Comparison of ENCODE assay signal across 21 mouse cellular contexts in the genomic region with DNA sequence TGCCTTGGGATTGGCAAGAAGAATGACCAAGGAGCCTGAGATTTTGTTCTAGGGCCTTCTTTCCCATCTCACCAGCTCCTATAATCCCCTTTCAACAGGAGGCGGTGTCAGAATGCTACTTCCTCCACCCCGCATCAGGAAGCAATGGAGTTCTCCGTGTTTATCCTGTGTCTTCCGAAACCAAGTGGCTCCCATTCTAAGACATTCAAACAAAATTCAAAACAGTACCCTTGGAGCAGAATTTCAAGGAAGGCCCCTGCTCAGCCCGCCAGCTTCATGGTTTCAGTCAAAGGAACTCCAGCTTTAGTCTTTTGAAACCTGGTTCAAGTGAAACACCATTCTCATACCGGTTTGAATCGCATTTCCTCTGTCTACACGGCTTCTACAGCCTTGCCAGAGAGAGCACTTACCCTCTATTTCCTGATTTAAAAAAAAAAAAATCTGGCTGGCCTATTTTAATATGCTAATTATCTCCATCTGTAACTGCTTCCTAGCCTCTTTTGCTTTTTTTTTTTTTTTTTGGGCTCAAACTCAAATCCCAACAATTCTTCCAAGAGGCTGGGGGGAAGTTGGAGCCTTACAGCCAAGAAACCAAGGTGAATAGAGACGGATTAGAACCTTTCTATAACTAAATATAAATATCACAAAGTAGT.
DNase-seq lines count a peak whose midpoint lies in the region; ATAC-seq and TF ChIP-seq lines count a peak whose summit lies in the region.
"Had no signal": no experiment of that assay in that cellular context is flagged by ENCODE, and none has a peak within 500 bp of the region (broad histone marks: within the 10 kb centered on the region; RNA-seq: fewer than 3 reads in every experiment).

No protein-coding gene starts in this region.

- H3K4me2 ChIP-seq in forebrain, embryonic 14.5 days (ENCODE audit: low read length), result no peak overlapping the region
- no peak overlapping the region for H3K4me2 ChIP-seq in forebrain, embryonic 11.5 days (ENCODE audit: low read depth, low read length, severe bottlenecking)
- H3K4me2 ChIP-seq in embryonic facial prominence, embryonic 13.5 days, result peak overlapping the region; percentile 41
- H3K4me2 ChIP-seq: heart, embryonic 15.5 days; limb, embryonic 12.5 days; liver, embryonic 12.5 days; lung, embryonic 15.5 days had no signal

- H3K27ac ChIP-seq in forebrain, embryonic 14.5 days (ENCODE audit: low read depth, low read length), result peak overlapping the region; percentile 58; the same call in 1 of the 2 replicates
- H3K27ac ChIP-seq in forebrain, embryonic 11.5 days (ENCODE audit: low read depth, low read length), result no peak overlapping the region
- H3K27ac ChIP-seq in embryonic facial prominence, embryonic 13.5 days, result peak overlapping the region; percentile 80
- H3K27ac ChIP-seq: heart, embryonic 15.5 days; kidney, postnatal 0 days; limb, embryonic 12.5 days; liver, embryonic 12.5 days; lung, embryonic 15.5 days; macrophage; midbrain, embryonic 10.5 days had no signal

- no peak for TF ChIP-seq POLR2A in brain, embryonic 14.5 days (IDR thresholded peaks at IDR 0.05; ENCODE audit: borderline replicate concordance, extremely low read depth, insufficient read depth, insufficient read length, poor library complexity, severe bottlenecking)

- no peaks in the 10 kb centered on the region for H3K4me1 ChIP-seq in forebrain, embryonic 14.5 days (ENCODE audit: control insufficient read depth, insufficient read depth, low read length)
- H3K4me1 ChIP-seq in forebrain, embryonic 11.5 days (replicated peaks; ENCODE audit: control insufficient read depth, insufficient read depth, low read length), result no peaks in the 10 kb centered on the region
- peaks cover 13% of the 10 kb centered on the region for H3K4me1 ChIP-seq in embryonic facial prominence, embryonic 13.5 days
- H3K4me1 ChIP-seq: heart, embryonic 15.5 days; limb, embryonic 12.5 days; liver, embryonic 12.5 days; lung, embryonic 15.5 days; midbrain, embryonic 10.5 days had no signal

- ATAC-seq in forebrain, embryonic 14.5 days, result no peak
- ATAC-seq in forebrain, embryonic 11.5 days (replicated peaks; ENCODE audit: low FRiP score), result no peak
- ATAC-seq in embryonic facial prominence, embryonic 13.5 days (ENCODE audit: insufficient number of reproducible peaks, insufficient read depth, low FRiP score, low TSS enrichment, low read depth), result 0 out of 2 replicates have a peak, but pooled peaks have one; percentile 20
- ATAC-seq: liver, embryonic 12.5 days had no signal

- no peaks in the 10 kb centered on the region for H3K27me3 ChIP-seq in forebrain, embryonic 14.5 days (replicated peaks; ENCODE audit: control insufficient read depth, insufficient read depth, low read length)
- no peaks in the 10 kb centered on the region for H3K27me3 ChIP-seq in forebrain, embryonic 11.5 days (ENCODE audit: control insufficient read depth, insufficient read depth, low read length)
- H3K27me3 ChIP-seq in embryonic facial prominence, embryonic 13.5 days, result no peaks in the 10 kb centered on the region
- H3K27me3 ChIP-seq: heart, embryonic 15.5 days; limb, embryonic 12.5 days; liver, embryonic 12.5 days; lung, embryonic 15.5 days had no signal

- peak; percentile 71 for DNase-seq in forebrain, embryonic 14.5 days (ENCODE audit: low spot score)
- DNase-seq in forebrain, embryonic 11.5 days (ENCODE audit: low spot score), result no peak
- peak; percentile 25 to 29 for DNase-seq in layer of hippocampus, postnatal 14 days (ENCODE audit: low spot score in 2 of 2)
- DNase-seq in layer of hippocampus, postnatal 36 days, result no peak
- peak; percentile 68 for DNase-seq in brain, embryonic 14.5 days (ENCODE audit: low read depth)
- no peak for DNase-seq in gastrocnemius, adult 8-10 months (ENCODE audit: low spot score in 2 of 2)
- DNase-seq in adrenal gland, postnatal 14 days, result no peak
- DNase-seq: cerebellum, postnatal 25 days; gastrocnemius, postnatal 14 days; heart, adult 18-20 months; heart, postnatal 4 days; kidney, adult 18-20 months; thymus, postnatal 25 days had no signal

- H3K36me3 ChIP-seq in forebrain, embryonic 14.5 days (ENCODE audit: control insufficient read depth, insufficient read depth, low read length), result no peaks in the 10 kb centered on the region
- no peaks in the 10 kb centered on the region for H3K36me3 ChIP-seq in forebrain, embryonic 11.5 days (ENCODE audit: control insufficient read depth, insufficient read depth, low read length)
- no peaks in the 10 kb centered on the region for H3K36me3 ChIP-seq in embryonic facial prominence, embryonic 13.5 days
- H3K36me3 ChIP-seq: heart, embryonic 15.5 days; limb, embryonic 12.5 days; liver, embryonic 12.5 days; lung, embryonic 15.5 days; midbrain, embryonic 10.5 days had no signal

- 72% methylated on average over 9 of the region's 9 CpGs for WGBS in forebrain, embryonic 14.5 days
- WGBS in forebrain, embryonic 11.5 days, result 80% methylated on average over 9 of the region's 9 CpGs
- WGBS in embryonic facial prominence, embryonic 13.5 days, result 40% methylated on average over 9 of the region's 9 CpGs

- no peak overlapping the region for H3K4me3 ChIP-seq in forebrain, embryonic 14.5 days (ENCODE audit: low read depth, low read length)
- no peak overlapping the region for H3K4me3 ChIP-seq in forebrain, embryonic 11.5 days (ENCODE audit: low read depth, low read length)
- no peak overlapping the region for H3K4me3 ChIP-seq in embryonic facial prominence, embryonic 13.5 days
- H3K4me3 ChIP-seq: heart, embryonic 15.5 days; limb, embryonic 12.5 days; liver, embryonic 12.5 days; lung, embryonic 15.5 days; midbrain, embryonic 10.5 days had no signal

- 0 out of 2 replicates have a peak, but pooled peaks cover 3% of the 10 kb centered on the region for H3K9me3 ChIP-seq in forebrain, embryonic 14.5 days (replicated peaks; ENCODE audit: control insufficient read depth, low read length)
- no peaks in the 10 kb centered on the region for H3K9me3 ChIP-seq in forebrain, embryonic 11.5 days (ENCODE audit: control insufficient read depth, low read length)
- H3K9me3 ChIP-seq in embryonic facial prominence, embryonic 13.5 days, result no peaks in the 10 kb centered on the region
- H3K9me3 ChIP-seq: heart, embryonic 15.5 days; limb, embryonic 12.5 days; liver, embryonic 12.5 days; lung, embryonic 15.5 days; midbrain, embryonic 10.5 days had no signal

- no peak overlapping the region for H3K9ac ChIP-seq in forebrain, embryonic 14.5 days (ENCODE audit: low read length)
- no peak overlapping the region for H3K9ac ChIP-seq in forebrain, embryonic 11.5 days (ENCODE audit: low read length)
- no peak overlapping the region for H3K9ac ChIP-seq in embryonic facial prominence, embryonic 13.5 days
- H3K9ac ChIP-seq: heart, embryonic 15.5 days; limb, embryonic 12.5 days; liver, embryonic 12.5 days; lung, embryonic 15.5 days had no signal

- no peak for TF ChIP-seq CTCF in brain, embryonic 14.5 days (IDR thresholded peaks at IDR 0.05; ENCODE audit: borderline replicate concordance, extremely low read depth, insufficient read depth, insufficient read length)

Comparison
In these comparisons a context has a peak if more than half of its experiments do, and no peak if none do; other contexts are left out.
1. DNase-seq: peak in forebrain, embryonic 14.5 days (single experiment), layer of hippocampus, postnatal 14 days (2 of 2) and brain, embryonic 14.5 days (single experiment); none in forebrain, embryonic 11.5 days (single experiment), layer of hippocampus, postnatal 36 days (0 of 2), gastrocnemius, adult 8-10 months (0 of 2) and adrenal gland, postnatal 14 days (single experiment).